Mouse (Mus musculus) erythroblast, embryonic 14.5 days (primary cell): Measurements from ENCODE around the gene Tamm41. TPM values are rescaled to one million over a fixed set of nuclear protein-coding genes. Genes with fewer than 3 reads are reported as not detected.

Experiments
- H3K27me3 ChIP-seq: 2 replicates; pipeline ENCODE4 v1.6.1; 2012; ENCODE audit warnings: inconsistent platforms; ENCODE audit not compliant: control insufficient read depth
- H3K36me3 ChIP-seq: 2 replicates; pipeline ENCODE4 v1.6.1; 2012; ENCODE audit warnings: mild to moderate bottlenecking, inconsistent platforms; ENCODE audit not compliant: control insufficient read depth
- H3K4me1 ChIP-seq: 2 replicates; pipeline ENCODE4 v1.6.1; 2012; ENCODE audit warnings: inconsistent platforms; ENCODE audit not compliant: control insufficient read depth
- H3K4me3 ChIP-seq: replicated peaks from 2 replicates; pipeline ENCODE3; 2012; ENCODE audit warnings: moderate library complexity, mild to moderate bottlenecking, inconsistent platforms
- H3K9me3 ChIP-seq: 2 replicates; pipeline ENCODE4 v1.6.1; 2012; ENCODE audit warnings: low read length, inconsistent platforms, mixed read lengths; ENCODE audit not compliant: control insufficient read depth
- GATA1 ChIP-seq: IDR thresholded peaks from 2 replicates; pipeline ENCODE4 v1.6.1; 2012; ENCODE audit warnings: low read length, inconsistent platforms, mixed read lengths
- TAL1 ChIP-seq: IDR thresholded peaks from 3 replicates; pipeline ENCODE4 v1.6.1; 2012; ENCODE audit warnings: low read length, inconsistent platforms, mixed read lengths
- polyA plus RNA-seq: library from polyadenylated mRNA; stranded (reverse); fragments of >175 nt; gene quantifications from 2 replicates; pipeline ENCODE4 v1.2.3, GENCODE M21; 2012

The Tamm41 gene
- polyA plus RNA-seq, 1 experiment: 1.4 TPM

DNA sequence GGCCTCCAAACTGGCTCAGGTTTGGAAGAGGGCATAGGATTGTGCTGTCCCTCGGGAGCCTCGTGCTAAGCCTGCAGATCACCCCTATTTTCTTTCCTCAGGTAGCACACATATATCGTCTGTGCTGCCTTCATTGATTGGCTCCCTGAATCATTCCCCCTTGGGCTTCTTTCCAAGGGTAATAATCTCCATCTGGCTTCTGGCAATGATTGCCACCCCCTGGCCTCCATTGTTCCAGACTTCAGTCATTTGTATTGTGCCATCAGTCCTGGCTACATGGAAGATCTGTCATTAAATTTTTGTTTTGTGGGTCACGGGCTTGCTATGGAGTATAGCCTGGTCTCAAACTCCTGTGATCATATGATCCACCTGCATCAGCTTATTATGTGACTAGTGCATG lies 17.8 kb upstream of the Tamm41 start:
- Histone ChIP-seq H3K9me3 (peaks cover 2% of the 10 kb centered on the region; the same call in 1 of the 2 replicates), H3K4me3 (no peak overlapping the region), H3K36me3 (no peaks in the 10 kb centered on the region), H3K4me1 (no peaks in the 10 kb centered on the region), H3K27me3 (no peaks in the 10 kb centered on the region)
- TF ChIP-seq GATA1 (no peak), TAL1 (no peak)

DNA sequence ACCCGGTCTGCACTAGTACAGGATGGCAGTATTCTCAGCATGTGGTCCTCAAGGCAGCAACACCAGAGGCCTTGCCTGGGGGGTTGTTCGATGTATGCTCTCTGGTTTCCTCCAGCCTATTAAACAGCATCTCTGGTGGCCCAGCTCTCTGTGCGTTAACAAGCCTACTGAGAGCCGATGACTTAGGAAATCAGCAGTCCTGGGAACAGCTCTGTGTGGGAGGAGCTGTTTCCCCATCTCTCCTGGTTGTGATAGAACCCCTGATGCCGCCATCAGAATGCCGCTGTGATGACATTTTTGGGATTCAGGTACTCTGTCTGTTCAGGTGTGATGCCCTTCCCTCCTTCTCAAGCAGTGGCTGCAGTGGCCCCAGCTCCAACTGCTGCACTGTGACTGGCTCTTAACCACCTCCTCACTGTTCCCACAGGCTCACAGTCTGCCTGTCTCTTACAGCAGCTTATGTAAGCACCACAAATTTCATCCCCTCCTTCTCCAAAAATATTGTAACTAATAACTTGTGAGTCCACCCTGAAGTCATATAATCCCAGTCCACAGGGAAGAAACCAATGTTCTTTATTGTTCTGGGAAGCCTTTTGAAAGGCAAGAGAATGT lies 14.0 kb upstream of the Tamm41 start:
- H3K9me3 ChIP-seq: peaks cover 2% of the 10 kb centered on the region; the same call in 1 of the 2 replicates
- no peaks in the 10 kb centered on the region for H3K4me1 ChIP-seq
- H3K4me3 ChIP-seq: no peak overlapping the region
- TF ChIP-seq TAL1: no peak
- no peak for TF ChIP-seq GATA1
- no peaks in the 10 kb centered on the region for H3K36me3 ChIP-seq
- no peaks in the 10 kb centered on the region for H3K27me3 ChIP-seq

DNA sequence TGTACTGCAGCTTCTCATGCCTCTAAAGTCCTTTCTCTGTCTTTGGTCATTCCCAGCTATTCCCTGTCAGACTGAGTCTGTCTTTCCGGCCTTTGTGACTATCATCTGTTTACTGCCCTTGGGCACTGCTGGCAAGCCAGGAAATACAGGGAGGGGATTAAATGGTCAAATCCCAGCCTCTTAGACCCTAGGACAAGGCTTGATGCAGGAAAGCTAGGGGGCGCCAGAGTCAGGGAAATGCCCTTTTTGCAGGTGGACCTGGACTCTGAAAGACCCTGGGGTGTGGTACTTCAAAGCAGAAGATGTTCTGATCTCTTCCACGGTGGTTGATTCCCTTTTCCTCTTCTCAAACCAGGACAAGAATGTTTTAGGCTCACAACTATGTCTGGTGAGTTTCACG lies 11.3 kb upstream of the Tamm41 start:
- H3K4me1 ChIP-seq: no peaks in the 10 kb centered on the region
- H3K27me3 ChIP-seq: no peaks in the 10 kb centered on the region
- peaks cover 2% of the 10 kb centered on the region; the same call in 1 of the 2 replicates for H3K9me3 ChIP-seq
- H3K36me3 ChIP-seq: no peaks in the 10 kb centered on the region
- TF ChIP-seq GATA1: no peak
- no peak for TF ChIP-seq TAL1
- no peak overlapping the region for H3K4me3 ChIP-seq

DNA sequence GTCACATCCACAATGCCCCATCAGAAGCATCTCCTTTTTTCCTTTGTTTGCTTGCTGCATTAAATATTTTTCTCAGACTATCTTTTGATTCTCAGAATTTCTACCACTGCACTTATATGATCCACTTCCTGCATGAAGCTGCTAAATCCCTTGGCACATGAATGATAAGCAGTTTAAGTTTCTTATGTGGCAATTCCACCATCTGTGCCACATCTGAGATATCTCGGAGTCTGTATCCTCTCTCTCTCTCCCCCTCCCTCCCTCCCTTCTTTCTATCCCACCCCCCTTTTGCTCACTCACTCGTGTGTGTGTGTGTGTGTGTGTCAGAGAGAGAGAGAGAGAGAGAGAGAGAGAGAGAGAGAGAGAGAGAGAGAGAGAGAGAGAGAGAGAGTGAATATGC lies 10.1 kb upstream of the Tamm41 start:
- H3K27me3 ChIP-seq: no peaks in the 10 kb centered on the region
- TF ChIP-seq GATA1 (no peak), TAL1 (no peak)
- no peaks in the 10 kb centered on the region for H3K9me3 ChIP-seq
- no peaks in the 10 kb centered on the region for H3K4me1 ChIP-seq
- H3K4me3 ChIP-seq: no peak overlapping the region
- no peaks in the 10 kb centered on the region for H3K36me3 ChIP-seq

DNA sequence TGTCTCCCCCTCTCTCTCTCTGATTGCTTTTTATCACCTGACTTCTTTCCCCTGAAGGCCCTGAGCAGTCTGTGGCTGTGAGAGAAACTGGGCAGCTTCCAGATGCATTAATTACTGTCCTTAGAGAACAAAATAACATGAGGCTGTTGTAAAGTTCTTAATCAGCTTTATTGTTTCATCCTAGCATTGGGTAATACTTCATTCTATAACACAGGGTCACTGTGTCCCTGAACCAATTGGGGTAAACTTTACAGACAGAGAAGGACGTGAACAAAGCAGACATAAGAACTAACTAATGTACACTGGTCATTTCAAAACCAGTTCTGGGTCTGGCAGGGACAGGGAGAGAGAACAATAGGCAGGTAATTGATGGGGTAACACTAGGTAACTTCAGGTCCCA lies 8.4 kb upstream of the Tamm41 start:
- H3K27me3 ChIP-seq: no peaks in the 10 kb centered on the region
- TF ChIP-seq GATA1 (no peak), TAL1 (no peak)
- H3K4me1 ChIP-seq: no peaks in the 10 kb centered on the region
- H3K36me3 ChIP-seq: no peaks in the 10 kb centered on the region
- no peak overlapping the region for H3K4me3 ChIP-seq
- H3K9me3 ChIP-seq: no peaks in the 10 kb centered on the region

DNA sequence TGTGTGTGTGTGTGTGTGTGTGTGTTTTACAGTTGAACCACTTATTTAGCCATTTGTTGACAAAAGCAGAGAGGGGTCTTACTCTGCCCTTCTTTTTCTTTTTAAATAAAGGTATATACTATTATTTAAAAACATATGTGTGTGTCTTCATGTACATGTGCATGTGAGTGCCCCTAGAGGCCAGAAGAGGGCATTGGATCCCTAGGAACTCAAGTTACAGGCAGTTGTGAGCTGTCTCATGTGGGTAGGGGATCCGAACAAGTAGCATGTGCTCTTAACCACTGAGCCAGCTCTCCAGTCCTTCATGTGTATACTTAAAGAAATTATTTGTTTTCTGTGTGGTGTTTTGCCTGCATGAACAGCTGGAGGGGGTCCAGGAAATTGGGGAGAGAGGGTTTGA lies 7.0 kb upstream of the Tamm41 start:
- H3K27me3 ChIP-seq: no peaks in the 10 kb centered on the region
- no peaks in the 10 kb centered on the region for H3K9me3 ChIP-seq
- H3K36me3 ChIP-seq: no peaks in the 10 kb centered on the region
- TF ChIP-seq GATA1 (no peak), TAL1 (no peak)
- H3K4me1 ChIP-seq: no peaks in the 10 kb centered on the region
- H3K4me3 ChIP-seq: no peak overlapping the region

DNA sequence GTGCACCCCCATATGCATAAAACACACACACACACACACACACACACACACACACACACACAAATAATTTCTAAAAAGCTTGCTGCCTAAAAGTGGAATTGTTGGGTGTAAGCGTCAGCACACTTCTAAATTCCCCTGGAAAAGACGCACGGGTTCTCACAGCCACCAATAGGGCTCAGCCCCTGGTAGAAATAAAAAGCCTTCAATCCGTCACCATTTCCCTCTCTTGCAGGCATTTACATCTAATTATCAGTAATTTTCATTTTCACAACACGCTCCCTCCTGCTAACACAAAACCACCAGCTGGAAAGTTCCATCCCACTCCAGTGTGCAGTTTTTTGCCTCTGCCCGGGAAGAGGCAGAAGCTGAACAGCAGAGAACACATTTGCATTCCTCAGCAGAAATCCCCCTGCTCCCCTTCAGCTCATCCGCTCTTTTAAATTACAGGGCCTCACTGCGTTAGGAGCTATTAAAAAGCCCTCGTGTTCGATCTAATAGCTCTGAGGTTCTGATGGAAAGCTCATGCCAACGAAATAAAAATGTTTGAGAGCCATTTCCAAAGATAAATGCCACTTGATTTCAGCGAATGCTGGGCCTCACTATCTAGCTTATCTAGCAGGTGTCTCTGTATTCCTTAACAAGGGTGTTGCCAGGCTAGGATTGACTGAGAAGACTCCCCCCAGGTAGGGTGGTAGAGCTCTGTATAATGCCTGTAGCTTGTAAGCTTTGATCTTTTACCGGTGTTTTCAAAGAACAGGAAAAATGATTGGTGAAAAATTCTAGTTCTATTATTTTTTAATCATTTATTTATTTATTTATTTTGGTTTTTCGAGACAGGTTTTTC lies 6.2 kb upstream of the Tamm41 start:
- no peaks in the 10 kb centered on the region for H3K4me1 ChIP-seq
- H3K9me3 ChIP-seq: no peaks in the 10 kb centered on the region
- H3K36me3 ChIP-seq: no peaks in the 10 kb centered on the region
- no peak overlapping the region for H3K4me3 ChIP-seq
- H3K27me3 ChIP-seq: no peaks in the 10 kb centered on the region
- TF ChIP-seq TAL1 (no peak), GATA1 (no peak)

DNA sequence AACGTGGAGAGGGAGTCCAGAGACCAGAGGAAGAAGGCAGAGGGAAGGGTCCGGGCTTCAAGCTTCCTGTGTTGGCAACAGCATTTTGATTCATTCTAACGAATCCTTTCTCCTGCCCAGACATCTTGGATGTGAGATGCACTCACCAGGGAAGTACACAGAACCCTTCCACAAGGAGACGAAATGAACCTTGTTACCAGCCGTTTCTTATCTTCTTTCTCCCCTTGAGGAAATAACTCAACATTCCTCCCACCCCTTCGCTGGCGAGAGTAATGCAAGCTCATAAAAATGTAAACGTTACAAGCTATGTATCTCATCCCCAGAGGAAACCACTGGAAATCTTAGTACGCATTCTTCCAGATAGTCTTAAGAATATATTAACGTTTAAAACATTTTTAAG lies 4.9 kb upstream of the Tamm41 start:
- TF ChIP-seq TAL1: no peak
- no peak for TF ChIP-seq GATA1
- Histone ChIP-seq H3K4me3 (no peak overlapping the region), H3K27me3 (no peaks in the 10 kb centered on the region), H3K36me3 (no peaks in the 10 kb centered on the region), H3K4me1 (no peaks in the 10 kb centered on the region), H3K9me3 (no peaks in the 10 kb centered on the region)

DNA sequence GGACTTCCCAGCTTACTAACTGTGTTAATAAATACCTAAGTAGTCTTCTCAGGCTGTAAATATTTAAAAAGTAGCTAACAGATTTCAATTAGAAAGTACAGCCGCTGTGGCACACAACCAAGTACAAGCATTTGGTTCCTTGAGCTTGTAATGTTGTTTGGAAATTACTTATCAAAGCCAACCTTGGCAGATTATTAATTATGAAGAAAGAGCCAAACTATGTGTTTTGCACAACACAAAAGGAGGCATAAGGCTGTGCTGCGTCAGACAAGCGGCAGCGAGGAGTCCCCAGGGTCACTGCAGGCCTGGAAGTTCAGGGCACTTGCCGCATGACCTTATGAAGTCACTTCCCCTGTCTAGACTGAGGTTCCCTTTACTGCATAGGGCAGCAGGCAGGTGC lies 4.2 kb downstream of the Tamm41 start:
- no peaks in the 10 kb centered on the region for H3K9me3 ChIP-seq
- TF ChIP-seq TAL1 (no peak), GATA1 (no peak)
- no peak overlapping the region for H3K4me3 ChIP-seq
- peaks cover 53% of the 10 kb centered on the region for H3K36me3 ChIP-seq
- peaks cover 16% of the 10 kb centered on the region for H3K4me1 ChIP-seq
- H3K27me3 ChIP-seq: no peaks in the 10 kb centered on the region
